Mouse (Mus musculus) granulocyte monocyte progenitor cell, adult 5-6 weeks (primary cell): ENCODE measurements around the gene Crls1. TPM values are rescaled to one million over a fixed set of nuclear protein-coding genes. Genes with fewer than 3 reads are reported as not detected.

Source experiments
- ATAC-seq: replicated peaks from 2 replicates; pipeline ENCODE4 v1.8.0; 2016; ENCODE audit warnings: mild to moderate bottlenecking, moderate TSS enrichment, inconsistent platforms; ENCODE audit not compliant: poor library complexity, severe bottlenecking
- total RNA-seq, 2 experiments: library from RNA; stranded (forward) in 1 of 2; stranded (reverse) in 1 of 2; fragments of 200-712, 200-1000 nt in 1 of 2; fragments of >200 nt in 1 of 2; fragmentation: Nextera tagmentation in 1 of 2; gene quantifications; 2 replicates each; pipeline ENCODE4 v1.2.3; 2014 to 2017

Crls1 gene
- total RNA-seq, 2 experiments from 2014 or later, result 28.8 to 42.3 TPM

DNA sequence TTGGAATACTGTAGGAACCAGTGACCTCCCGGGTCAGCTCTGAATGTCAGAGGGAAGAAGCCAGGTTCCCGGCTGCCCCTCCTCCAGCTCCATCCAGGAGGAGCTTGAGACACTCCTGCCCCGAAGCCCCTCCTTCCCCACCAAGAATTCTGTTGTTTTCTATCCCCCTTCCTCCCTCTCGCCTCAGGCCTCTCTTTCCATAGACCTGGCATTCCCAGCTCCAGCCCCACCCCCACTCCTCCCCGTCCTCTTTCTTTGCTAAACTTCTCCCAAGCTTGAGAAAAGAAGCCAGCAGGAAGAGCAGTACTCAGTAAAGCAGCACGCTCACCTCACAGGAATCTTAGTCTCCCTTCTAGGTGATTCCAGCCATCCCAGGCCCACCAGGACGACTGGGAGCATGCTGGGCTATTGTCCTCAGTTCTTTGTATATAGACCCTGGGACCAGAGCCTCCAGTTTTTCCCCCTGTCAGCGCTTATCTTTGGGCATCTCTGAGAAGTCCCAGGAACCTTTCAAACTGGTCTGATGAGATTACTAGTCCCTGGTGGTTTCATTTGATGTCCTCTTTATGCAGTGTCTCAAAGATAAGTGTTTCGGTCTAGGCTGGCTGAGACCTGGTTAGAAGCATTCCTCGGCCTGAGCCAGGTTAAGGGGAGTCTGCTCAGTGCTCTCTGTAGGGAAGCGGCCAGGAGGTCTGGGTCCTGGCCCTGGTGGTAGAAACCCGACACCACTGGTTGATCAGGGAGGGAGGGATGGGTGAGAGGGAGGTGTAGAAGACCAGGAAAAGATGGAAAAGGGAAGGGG, 34.6 kb downstream of the Crls1 start, which contains the start of gene Lrrn4:
Lrrn4 (minus strand) TSS at position 48 of the 802 bp plus-strand sequence.
- ATAC-seq, result no peak

DNA sequence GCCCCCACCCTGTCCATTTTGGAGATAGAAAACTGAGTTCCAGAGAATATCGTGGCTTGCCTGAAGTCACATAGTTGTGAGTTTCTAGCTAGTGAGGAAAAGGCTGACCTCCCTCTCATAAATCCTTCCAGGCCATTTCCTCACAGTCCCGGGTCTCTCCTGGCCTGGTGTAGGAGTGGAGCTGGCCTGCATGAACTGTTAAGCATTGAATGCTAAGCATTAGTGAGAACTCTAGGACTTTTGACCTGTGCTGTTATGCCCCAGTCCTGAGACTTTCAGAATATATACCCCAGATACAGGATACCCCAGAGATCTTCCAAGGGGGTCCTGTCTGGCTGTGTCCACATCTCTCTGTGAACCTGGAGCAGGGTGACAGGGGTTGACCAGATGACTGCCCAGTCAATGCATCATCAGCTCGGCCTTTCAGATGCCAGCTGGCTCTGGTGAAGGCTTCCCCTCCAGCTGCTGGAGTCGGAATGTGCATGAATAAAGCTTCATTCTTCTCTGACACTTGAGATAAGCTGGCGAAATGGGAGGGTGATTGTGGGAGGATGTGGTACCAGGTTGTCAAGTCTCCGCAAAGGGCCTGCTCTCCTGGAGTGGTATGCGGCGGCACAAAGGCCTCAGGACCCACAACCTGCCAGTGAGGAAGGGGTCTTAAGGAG, 38.0 kb downstream of the Crls1 start:
- ATAC-seq, result no peak

DNA sequence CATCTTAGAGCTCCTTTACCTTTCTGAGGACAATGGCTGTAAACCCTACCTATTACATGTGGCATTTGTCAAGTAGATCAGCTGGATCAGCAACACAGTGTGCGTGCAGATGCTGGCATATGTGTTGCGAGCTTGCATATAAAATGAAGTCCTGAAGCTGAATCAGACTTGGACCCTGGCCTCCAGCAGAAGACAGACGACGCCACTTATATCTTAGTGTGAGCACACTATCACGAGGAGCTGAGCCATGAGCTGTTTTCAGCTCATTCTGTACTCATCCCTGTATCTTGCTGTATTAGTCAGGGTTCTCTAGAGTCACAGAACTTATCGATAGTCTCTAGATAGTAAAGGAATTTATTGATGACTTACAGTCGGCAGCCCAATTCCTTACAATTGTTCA, 38.8 kb downstream of the Crls1 start:
- ATAC-seq, result no peak

DNA sequence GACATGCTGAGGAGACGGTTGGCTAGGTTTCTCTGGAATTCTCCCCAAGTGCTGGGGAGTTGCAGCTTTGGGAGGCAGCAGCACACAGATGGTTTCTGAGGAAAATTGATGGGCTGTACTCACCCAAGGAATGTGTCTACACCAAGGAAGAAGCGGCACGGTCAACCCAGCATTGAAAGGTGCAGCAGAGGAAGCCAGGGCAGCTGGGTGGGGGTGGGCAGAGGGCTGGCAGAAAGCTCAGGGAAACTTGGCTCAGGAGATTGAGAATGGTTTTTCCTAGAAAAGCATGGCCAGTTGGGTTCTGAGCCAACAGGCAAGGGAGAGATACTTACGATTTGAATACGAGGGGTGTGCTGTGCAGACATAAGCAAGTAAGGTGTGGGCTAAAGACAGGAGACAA, 47.4 kb downstream of the Crls1 start:
- no peak for ATAC-seq

DNA sequence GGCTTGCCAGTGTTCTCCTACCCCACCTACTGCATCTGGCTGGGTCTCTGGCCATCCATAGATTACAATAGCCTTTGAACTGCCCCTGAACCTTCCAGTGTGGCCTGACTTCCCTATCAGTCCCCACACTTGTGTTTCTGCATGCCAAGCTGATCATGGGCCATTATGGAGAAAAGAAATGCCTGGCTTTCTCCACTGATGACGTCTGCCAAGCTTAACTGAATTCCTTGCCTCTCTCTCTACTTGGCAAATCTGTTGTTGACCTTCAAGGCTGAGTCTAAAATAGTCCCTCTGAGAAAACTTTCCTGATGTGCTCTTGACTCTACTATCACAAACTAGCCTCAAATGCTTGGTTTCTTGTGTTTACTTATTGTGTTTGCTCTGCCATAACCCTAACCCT, 51.7 kb downstream of the Crls1 start:
- ATAC-seq, result no peak

DNA sequence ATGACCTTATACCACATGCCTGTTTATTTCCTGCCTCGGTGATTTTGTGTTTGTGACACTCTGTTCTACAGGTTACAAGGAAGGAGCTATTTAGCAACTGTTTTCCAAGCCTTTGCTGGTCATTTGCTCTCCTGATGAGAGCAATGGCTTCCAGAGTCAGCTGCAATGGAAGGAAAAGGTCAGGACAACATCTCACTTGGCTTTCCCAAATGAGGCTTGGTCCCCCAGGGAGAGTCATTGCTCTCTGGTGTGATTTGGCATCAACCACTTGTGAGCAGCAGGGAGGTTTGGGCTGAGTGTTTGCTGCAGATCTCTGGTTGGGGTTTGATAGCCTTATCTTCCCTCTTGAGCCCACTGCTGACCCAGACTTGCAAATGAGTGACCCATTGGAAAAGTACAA, 54.1 kb downstream of the Crls1 start:
- ATAC-seq, result no peak

DNA sequence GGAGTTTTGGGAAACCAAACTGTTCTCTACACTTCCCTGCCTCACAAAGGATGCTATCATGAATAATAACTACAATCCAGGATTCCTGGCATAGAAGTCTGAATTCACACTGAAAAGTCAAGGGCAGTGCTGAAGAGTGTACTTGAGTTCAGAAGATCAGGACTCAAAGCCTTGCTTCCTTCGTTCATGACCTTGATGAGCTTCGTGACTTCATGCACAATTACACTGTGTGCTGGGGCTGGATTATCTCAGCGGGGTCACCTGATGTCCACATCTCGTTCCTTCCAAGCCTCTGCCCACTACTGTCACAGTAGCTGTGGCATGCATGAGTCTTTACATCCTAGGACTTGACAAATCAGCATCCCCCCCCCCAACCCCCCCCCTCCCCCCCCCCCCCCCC, 55.2 kb downstream of the Crls1 start:
- no peak for ATAC-seq

DNA sequence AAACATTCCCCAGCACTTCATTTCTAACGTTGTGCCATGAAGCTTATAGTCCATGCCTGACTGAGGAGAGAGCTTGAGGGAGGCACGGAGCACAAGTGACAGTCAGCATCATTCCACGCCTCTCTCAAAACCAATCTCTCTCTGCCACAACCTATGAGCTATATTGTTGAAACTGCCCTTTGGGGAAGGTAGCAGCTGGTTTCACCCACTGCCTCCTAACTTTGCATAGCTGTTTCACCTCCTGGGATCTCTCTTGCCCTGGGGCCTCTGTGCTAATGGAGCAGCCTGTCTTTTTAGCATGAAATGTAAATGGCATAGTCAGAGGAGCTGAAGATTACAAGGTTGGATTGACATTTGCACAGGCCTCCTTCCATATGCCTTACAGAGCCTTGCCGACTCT, 55.6 kb downstream of the Crls1 start:
- ATAC-seq, result no peak

DNA sequence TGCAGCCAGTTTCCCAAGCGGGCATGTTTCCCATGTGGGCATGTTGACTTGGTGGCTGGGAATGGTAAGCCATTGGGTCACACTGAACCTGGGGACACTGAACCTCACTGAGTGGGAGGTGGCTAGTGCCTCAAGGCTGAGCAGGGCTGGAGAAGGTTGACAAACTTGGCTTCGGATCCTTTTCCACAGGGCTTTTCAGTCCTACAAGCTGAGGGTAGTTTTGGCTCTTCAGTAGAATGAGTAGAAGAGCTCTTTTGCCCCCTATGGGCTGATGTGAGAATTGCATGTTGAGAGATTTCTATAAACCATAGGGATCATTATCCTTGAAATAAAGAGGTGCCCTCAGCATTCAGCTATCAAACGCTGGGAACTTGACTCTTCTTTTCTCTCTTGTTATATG, 57.0 kb downstream of the Crls1 start:
- peak; percentile 80 for ATAC-seq

DNA sequence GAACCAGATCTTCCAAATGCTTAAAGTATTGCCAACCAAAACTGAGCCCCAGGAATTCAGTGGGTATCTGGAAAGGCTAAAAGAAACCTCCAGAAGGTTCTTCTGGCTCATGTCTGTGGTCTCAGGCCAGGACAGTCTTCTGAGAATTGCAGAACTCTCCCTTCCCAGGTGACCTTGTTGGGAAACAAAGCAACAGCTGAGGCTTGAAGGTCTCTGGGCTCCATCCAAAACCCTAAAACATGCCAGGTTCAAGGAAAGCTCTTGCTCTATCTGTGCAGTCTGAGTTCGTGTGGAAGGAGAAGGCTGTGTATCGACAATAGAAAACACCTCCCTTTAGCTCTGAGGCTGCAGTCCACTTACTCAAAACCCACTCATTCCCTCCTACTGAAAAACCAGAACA, 58.5 kb downstream of the Crls1 start:
- no peak for ATAC-seq

DNA sequence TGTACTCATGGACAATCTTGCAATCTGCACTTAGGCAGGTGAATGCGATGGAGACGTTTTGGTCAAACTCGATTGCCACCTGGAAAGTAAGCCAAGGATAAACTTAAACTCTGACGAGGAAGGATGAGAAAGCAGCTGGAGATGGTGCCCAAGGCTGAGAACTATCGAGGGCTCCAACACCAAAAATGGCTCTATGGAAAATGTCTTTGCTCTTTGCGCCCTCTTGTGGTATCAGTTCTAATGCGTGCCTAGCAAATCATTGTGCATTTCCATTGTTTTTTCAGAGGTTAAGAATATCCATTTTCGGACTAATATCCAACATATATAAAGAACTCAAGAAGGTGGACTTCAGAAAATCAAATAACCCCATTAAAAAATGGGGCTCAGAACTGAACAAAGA, 60.3 kb downstream of the Crls1 start:
- peak; percentile 48; the same call in 1 of the 2 replicates for ATAC-seq

DNA sequence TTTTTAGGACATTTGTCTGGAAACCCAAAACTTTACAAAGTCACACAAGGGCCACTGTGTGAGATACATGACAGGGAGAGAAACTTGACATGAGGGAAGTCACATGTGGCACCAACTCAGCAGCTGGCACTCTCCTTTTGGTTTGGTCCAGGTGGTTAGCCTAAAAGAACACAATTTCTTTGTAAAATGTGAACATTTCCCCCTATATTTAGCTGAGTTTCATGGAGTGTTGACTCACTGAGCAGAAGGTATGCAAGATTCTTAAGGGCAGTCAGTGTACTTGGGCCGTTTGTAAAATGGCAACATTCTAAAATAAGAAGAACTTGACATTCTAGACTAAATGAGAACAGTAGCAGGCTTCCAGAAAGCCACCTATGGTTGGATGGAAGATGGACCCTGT, 68.3 kb downstream of the Crls1 start:
- ATAC-seq, result no peak

Other genes starting within 250 kb of the Crls1 start
- gene Shld1, start 159.7 kb upstream of the Crls1 start, total RNA-seq (2014; fragmentation: Nextera tagmentation), result 5.2 and 7.5 TPM in 2 replicates
- 10.3 and 11.0 TPM in 2 replicates for gene Shld1, start 159.7 kb upstream of the Crls1 start, total RNA-seq (2017)
- gene Chgb, start 65.4 kb upstream of the Crls1 start, total RNA-seq (2014; fragmentation: Nextera tagmentation), result not detected in 2 replicates
- gene Chgb, start 65.4 kb upstream of the Crls1 start, total RNA-seq (2017), result not detected in 2 replicates
- gene Trmt6, start 30.6 kb upstream of the Crls1 start, total RNA-seq (2014; fragmentation: Nextera tagmentation), result 38.4 and 40.4 TPM in 2 replicates
- gene Trmt6, start 30.6 kb upstream of the Crls1 start, total RNA-seq (2017), result 47.0 and 55.2 TPM in 2 replicates
- gene Mcm8, start 30.5 kb upstream of the Crls1 start, total RNA-seq (2014; fragmentation: Nextera tagmentation), result 13.5 and 14.7 TPM in 2 replicates
- gene Mcm8, start 30.5 kb upstream of the Crls1 start, total RNA-seq (2017), result 17.0 and 19.9 TPM in 2 replicates
- not detected in 2 replicates for gene Lrrn4, start 34.2 kb downstream of the Crls1 start, total RNA-seq (2014; fragmentation: Nextera tagmentation)
- gene Lrrn4, start 34.2 kb downstream of the Crls1 start, total RNA-seq (2017), result 0.09 and 0.10 TPM in 2 replicates
- not detected in 2 replicates for gene Fermt1, start 99.2 kb downstream of the Crls1 start, total RNA-seq (2014; fragmentation: Nextera tagmentation)
- gene Fermt1, start 99.2 kb downstream of the Crls1 start, total RNA-seq (2017), result not detected in 2 replicates